In genomic region chr11:119491690-119492087, GRCm38 (mm10) we compare ENCODE assay signal across 8 mouse cellular contexts. TPM values are rescaled to one million over a fixed set of nuclear protein-coding genes. Genes with fewer than 3 reads are reported as not detected.
DNase-seq lines count a peak whose midpoint lies in the region; ATAC-seq and TF ChIP-seq lines count a peak whose summit lies in the region.

No protein-coding gene starts in this region.

- ATAC-seq in kidney, embryonic 15.5 days (replicated peaks; ENCODE audit: low FRiP score) = no peak; the same call in 1 of the 2 replicates
- ATAC-seq in hindbrain, embryonic 12.5 days (ENCODE audit: low FRiP score) = no peak; the same call in 1 of the 2 replicates
- ATAC-seq in midbrain, embryonic 13.5 days = no peak

- H3K27ac ChIP-seq in kidney, embryonic 15.5 days = peak overlapping the region; percentile 95
- no peak overlapping the region for H3K27ac ChIP-seq in bone marrow macrophage, adult 2 months (ENCODE audit: insufficient read depth, low read depth, low read length)
- peak overlapping the region; percentile 92 for H3K27ac ChIP-seq in hindbrain, embryonic 12.5 days
- peak overlapping the region; percentile 91 for H3K27ac ChIP-seq in midbrain, embryonic 13.5 days

- H3K27me3 ChIP-seq in kidney, embryonic 15.5 days = no peaks in the 10 kb centered on the region
- H3K27me3 ChIP-seq in hindbrain, embryonic 12.5 days = no peaks in the 10 kb centered on the region
- no peaks in the 10 kb centered on the region for H3K27me3 ChIP-seq in midbrain, embryonic 13.5 days

- TF ChIP-seq POLR2A in bone marrow macrophage, adult 2 months (IDR thresholded peaks at IDR 0.05; ENCODE audit: borderline replicate concordance, low read depth, low read length) = no peak

- H3K4me3 ChIP-seq in kidney, embryonic 15.5 days (replicated peaks) = peak overlapping the region; percentile 90
- peak overlapping the region; percentile 97 for H3K4me3 ChIP-seq in bone marrow macrophage, adult 2 months (ENCODE audit: insufficient read depth, low read length)
- H3K4me3 ChIP-seq in hindbrain, embryonic 12.5 days = peak overlapping the region; percentile 80
- peak overlapping the region; percentile 75 for H3K4me3 ChIP-seq in midbrain, embryonic 13.5 days (replicated peaks)

- TF ChIP-seq CTCF in bone marrow macrophage, adult 2 months (IDR thresholded peaks at IDR 0.05; ENCODE audit: low read depth, low read length) = no peak

- H3K9me3 ChIP-seq in kidney, embryonic 15.5 days (replicated peaks) = no peaks in the 10 kb centered on the region
- no peaks in the 10 kb centered on the region for H3K9me3 ChIP-seq in hindbrain, embryonic 12.5 days (replicated peaks)
- no peaks in the 10 kb centered on the region for H3K9me3 ChIP-seq in midbrain, embryonic 13.5 days

- H3K36me3 ChIP-seq in kidney, embryonic 15.5 days = peaks cover 26% of the 10 kb centered on the region; the same call in 1 of the 2 replicates
- H3K36me3 ChIP-seq in hindbrain, embryonic 12.5 days = peaks cover 11% of the 10 kb centered on the region
- peaks cover 10% of the 10 kb centered on the region for H3K36me3 ChIP-seq in midbrain, embryonic 13.5 days

- H3K4me1 ChIP-seq in kidney, embryonic 15.5 days = peaks cover 24% of the 10 kb centered on the region
- H3K4me1 ChIP-seq in bone marrow macrophage, adult 2 months (ENCODE audit: control insufficient read depth, insufficient read depth, low read length) = peaks cover 6% of the 10 kb centered on the region
- peaks cover 22% of the 10 kb centered on the region for H3K4me1 ChIP-seq in hindbrain, embryonic 12.5 days
- peaks cover 37% of the 10 kb centered on the region for H3K4me1 ChIP-seq in midbrain, embryonic 13.5 days (replicated peaks)

- peak overlapping the region; percentile 87 for H3K9ac ChIP-seq in kidney, embryonic 15.5 days
- peak overlapping the region; percentile 89 for H3K9ac ChIP-seq in hindbrain, embryonic 12.5 days
- peak overlapping the region; percentile 88 for H3K9ac ChIP-seq in midbrain, embryonic 13.5 days (replicated peaks)

- DNase-seq in kidney, adult 11 months = no peak
- no peak for DNase-seq in left cerebral cortex, adult 9 months (ENCODE audit: low spot score in 2 of 2)
- DNase-seq in thymus, postnatal 25 days = no peak
- DNase-seq in embryo, embryonic 10.5 days (ENCODE audit: low spot score) = no peak

- WGBS in kidney, embryonic 15.5 days = 5% methylated on average over 27 of the region's 27 CpGs
- WGBS in hindbrain, embryonic 12.5 days = 6% methylated on average over 26 of the region's 27 CpGs
- 6% methylated on average over 27 of the region's 27 CpGs for WGBS in midbrain, embryonic 13.5 days

- H3K4me2 ChIP-seq in kidney, embryonic 15.5 days = peak overlapping the region; percentile 97
- peak overlapping the region; percentile 89 for H3K4me2 ChIP-seq in hindbrain, embryonic 12.5 days (replicated peaks)
- H3K4me2 ChIP-seq in midbrain, embryonic 13.5 days (replicated peaks) = peak overlapping the region; percentile 66

RNA-seq across cellular contexts. Expression of gene Endov, which starts 0.5 kb away (rescaled TPM):
- polyA plus RNA-seq in kidney, embryonic 15.5 days (2015; fragmentation: Nextera tagmentation; extraction: Ambion mirVana) = 16.3 and 17.0 TPM in 2 replicates
- 7.0 and 7.7 TPM in 2 replicates for polyA plus RNA-seq in bone marrow macrophage, adult 2 months (2012; ENCODE audit: insufficient read depth, insufficient read length, missing spikeins)
- 22.2 and 24.9 TPM in 2 replicates for polyA plus RNA-seq in hindbrain, embryonic 12.5 days (2016; fragmentation: Nextera tagmentation; extraction: Ambion mirVana)
- 22.8 and 22.9 TPM in 2 replicates for polyA plus RNA-seq in midbrain, embryonic 13.5 days (2015; fragmentation: Nextera tagmentation; extraction: Ambion mirVana)

RNA-seq across cellular contexts. Expression of gene Nptx1, which starts 55.9 kb away (rescaled TPM):
- polyA plus RNA-seq in kidney, embryonic 15.5 days (2015; fragmentation: Nextera tagmentation; extraction: Ambion mirVana) = 0.63 and 1.1 TPM in 2 replicates
- 0.21 and 0.40 TPM in 2 replicates for polyA plus RNA-seq in bone marrow macrophage, adult 2 months (2012; ENCODE audit: insufficient read depth, insufficient read length, missing spikeins)
- 14.8 and 15.2 TPM in 2 replicates for polyA plus RNA-seq in hindbrain, embryonic 12.5 days (2016; fragmentation: Nextera tagmentation; extraction: Ambion mirVana)
- 7.3 and 8.6 TPM in 2 replicates for polyA plus RNA-seq in midbrain, embryonic 13.5 days (2015; fragmentation: Nextera tagmentation; extraction: Ambion mirVana)
